Mouse (Mus musculus) liver, embryonic 14.5 days (tissue): Measurements from ENCODE around the gene Cx3cr1.

Experiments used
- CTCF ChIP-seq: IDR thresholded peaks from 2 replicates; pipeline ENCODE4 v1.5.1; 2016; ENCODE audit warnings: antibody characterized with exemption, low read depth, control low read depth
- EP300 ChIP-seq: IDR thresholded peaks from 2 replicates; pipeline ENCODE4 v1.6.1; 2016; ENCODE audit warnings: antibody characterized with exemption, low read depth

GRCm38 (mm10) chr9:120089125-120089524 is 19.4 kb upstream of the Cx3cr1 start:
- TF ChIP-seq EP300 (no peak), CTCF (peak; percentile 39; the same call in 1 of the 2 replicates)
